Mouse (Mus musculus): ENCODE measurements around the gene Fgr. TPM values are rescaled to one million over a fixed set of nuclear protein-coding genes. Genes with fewer than 3 reads are reported as not detected.

Gene Fgr
- total RNA-seq, 2 experiments from 2014 or later, result 8.4 to 9.7 TPM

DNA sequence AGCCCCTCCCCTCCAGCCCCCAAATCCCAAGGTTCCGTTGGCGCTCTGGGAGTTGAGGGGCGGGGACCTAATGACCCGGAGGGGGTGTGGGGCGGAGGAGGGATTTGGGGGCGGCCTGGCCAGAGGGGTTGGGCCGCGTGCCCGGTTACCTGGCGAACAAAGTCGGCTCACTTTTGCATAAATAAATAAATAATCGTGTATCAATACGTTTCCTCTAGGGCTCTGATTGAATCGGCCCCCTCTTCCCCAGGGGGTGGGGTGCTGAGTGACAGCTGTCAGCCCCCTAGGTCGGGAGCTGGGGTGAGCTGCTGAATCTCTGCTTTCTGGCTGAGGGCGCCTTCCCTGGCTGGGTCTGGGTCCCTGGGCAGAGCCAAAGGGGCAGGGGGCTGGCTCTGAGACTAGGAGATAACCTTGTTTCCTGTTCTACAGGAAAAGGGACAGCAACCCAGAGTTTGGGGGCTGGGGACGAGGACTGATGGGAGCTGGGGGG lies 38.9 kb downstream of the Fgr start:
- ATAC-seq (replicated peaks; ENCODE audit: low FRiP score, poor library complexity, severe bottlenecking), result no peak

DNA sequence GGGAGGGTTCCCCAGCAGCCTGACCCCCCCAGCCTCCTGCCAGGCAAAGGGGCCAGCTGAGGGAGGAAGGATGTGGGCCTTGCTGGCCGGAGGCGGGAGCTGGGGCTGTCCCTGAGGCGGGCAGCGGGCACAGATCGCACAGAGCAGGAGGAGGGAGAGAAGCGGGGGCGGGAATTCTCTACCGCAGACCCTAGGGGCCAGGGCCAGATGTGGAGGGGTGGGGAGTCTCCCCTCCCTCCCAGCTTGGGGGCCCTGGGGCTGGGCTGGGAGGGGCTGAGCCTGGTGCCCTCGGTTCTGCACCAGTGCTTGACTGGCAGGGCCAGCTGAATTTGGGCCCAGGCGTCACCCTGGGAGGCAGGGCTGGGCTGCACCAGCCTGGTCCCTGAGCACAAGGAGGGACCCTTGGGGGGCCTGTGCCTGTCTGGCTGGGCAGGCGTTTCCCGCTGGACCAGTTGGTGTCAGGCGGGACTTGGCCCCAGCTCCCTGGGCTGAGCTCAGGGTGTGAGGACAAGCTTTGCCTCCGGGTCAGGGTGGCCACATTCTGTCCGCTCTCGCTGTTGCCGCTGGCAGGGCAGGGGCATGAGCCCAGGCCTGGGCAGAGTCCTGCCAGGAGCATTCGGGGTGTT lies 39.5 kb downstream of the Fgr start:
- ATAC-seq (replicated peaks; ENCODE audit: low FRiP score, poor library complexity, severe bottlenecking), result no peak

DNA sequence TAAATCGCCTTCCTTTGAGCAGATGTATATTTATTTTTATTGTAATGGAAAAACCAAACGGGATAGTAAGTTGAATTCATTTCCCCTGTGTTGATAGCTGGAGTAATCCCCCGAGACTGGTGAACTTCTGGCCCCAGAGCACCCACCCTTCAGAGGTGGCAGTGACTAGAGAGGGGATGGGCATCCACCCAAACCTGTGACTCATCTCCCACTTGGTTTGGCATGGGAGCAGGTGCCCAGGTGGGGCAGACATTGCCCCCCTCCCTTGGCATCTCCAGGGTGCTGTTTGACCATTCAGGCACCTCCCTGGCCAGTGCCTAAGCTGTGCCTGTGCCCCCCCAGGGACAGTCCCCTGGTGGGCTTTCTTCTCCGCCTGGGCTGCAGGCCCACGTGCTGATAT lies 40.2 kb downstream of the Fgr start:
- ATAC-seq (replicated peaks; ENCODE audit: low FRiP score, poor library complexity, severe bottlenecking), result no peak

DNA sequence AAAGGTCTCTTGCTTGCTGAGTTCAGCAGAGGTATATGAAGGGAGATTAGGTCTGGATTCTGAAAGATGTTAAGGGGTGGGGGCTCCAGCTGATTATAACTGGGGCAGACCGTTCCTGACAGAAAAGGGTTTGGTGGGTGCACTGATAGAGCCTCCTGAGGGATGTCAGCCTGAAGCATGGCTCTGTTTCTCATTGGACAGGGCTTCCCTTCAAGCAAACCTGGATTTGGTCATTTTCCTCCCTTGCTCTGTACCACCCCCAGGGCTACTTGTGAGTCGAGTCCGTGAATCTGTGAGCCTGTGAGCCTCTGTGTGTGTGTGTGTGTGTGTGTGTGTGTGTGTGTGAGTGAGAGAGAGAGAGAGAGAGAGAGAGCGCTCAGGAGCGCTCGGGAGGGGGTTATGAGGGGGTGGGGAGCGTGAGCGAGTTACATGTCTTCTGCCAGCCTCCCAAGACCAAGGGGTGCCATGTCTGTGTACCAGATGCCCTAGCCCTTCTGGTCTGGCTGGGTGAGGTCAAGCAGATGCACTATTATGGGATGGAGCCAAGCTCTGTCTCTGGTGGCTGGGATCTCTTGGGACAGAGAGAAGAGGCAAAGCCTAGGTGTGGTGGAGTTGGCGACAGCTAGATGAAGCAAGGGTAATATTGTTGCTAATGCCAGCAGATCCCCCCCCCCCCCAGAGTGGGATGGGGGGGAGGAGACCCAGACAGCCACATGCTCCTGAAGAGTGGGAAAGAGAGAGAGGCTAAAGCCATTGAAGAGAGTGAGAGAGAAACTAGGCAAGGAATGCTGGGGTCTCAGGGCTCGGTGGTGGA lies 41.2 kb downstream of the Fgr start:
- no peak for ATAC-seq (replicated peaks; ENCODE audit: low FRiP score, poor library complexity, severe bottlenecking)

DNA sequence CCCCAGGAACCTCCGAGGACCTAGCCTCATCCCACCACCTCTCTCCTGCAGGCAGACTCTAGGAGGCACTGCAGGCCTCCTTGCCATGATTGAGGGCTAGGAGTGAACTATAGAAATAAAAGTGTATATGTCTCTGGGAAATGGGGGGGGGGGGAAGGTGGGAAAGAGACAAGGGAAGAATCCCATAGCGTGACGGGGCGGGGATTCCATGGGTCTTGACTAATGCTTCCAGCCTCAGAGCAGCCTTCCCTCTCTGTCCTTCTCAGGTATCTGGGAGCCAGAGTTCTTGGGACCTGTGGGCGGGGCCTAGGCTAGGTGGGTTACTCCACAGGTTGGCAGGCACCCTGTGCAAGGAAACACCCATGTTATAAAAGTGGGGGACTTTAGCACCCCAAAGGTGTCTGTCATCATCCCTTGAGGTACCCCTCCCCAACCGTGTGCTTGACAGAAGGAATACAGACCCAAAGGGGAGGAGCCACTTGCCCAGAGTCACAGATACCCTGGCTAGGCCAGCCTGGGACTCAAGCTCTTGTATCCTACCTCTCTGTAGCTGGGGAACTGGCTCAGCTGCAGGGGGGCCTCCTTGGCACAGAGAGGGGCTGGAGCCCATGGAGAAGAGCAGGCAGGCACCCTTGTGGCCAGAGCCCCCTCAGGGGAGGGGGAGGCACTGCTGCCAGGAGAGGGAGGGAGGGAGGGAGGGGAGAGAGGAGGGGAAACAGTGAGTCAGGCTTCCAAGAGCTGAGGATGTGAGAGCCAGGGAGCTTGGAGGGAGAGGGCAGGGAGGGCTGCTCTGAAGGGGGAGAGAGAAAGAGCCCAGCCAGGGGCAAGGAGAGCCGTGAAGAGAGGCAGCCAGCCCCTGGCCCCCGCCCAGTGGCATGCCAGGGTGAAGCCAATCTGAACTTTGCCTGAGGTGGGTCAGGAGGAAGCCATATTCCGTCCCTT lies 42.1 kb downstream of the Fgr start:
- ATAC-seq (replicated peaks; ENCODE audit: low FRiP score, poor library complexity, severe bottlenecking), result no peak

DNA sequence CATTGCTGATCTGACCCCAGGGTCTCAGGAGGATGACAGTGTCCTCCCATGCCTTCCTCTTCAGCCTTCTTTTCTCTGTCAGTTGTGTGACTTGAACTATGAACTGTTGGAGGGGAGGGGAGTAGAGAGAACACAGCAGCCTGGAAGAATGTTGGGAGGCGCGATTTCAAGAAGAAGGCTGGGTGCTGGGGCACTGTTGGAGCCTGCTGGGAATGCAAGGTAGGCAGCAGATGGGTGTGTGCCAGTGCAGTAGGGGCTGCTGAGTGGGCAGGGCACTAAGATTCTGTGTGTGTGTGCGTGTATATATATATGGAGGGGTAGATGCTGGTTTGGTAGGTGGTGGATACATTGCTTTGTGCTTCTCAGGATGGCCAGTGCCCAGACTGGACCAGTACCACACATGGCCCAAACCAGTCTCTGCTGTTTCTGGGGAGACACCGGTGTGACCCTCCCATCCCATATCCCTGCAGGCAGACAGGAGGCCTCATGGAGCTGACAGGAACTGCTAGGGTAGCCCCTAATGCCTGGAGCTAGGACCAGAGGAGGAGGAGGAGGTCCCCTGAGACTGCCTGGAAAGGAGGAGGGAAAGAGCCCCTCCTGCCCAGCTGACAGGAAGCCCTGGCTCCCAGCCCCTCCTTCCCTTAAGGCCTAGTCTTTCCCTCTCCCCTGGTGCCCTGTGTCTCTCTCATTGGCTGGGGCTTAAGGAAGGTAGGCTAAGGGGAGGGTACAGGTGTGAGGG lies 43.0 kb downstream of the Fgr start:
- no peak for ATAC-seq (replicated peaks; ENCODE audit: low FRiP score, poor library complexity, severe bottlenecking)

DNA sequence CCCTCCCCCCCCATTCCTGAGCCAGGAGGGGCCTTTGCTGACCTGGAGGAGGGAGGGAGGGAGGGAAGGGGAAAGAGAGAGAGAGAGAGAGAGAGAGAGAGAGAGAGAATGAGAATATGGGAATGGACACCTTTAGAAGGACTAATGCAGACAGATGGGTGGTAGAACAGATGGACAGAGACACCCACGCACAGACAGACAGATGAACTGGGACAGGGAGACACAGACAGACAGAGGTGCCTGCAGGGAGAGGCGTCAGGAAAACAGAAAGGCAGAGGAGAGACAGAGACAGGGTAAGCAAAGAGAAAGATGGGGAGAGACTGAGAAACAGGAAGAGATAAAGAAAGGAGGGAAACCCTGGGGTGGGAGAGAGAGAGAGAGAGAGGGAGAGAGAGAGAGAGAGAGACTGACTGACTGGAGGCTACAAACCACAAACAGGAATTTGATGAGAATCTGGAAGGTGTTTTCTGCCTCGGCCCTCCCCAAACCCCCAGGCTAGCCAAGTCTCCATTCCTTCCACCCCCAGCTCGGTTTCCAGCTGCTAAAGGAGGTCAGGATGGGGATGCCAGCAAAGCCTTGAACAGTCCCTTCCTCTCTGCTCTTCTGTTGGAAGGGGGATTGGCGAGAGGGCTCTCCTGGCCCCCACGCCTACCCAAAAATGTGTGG lies 43.8 kb downstream of the Fgr start:
- no peak for ATAC-seq (replicated peaks; ENCODE audit: low FRiP score, poor library complexity, severe bottlenecking)

DNA sequence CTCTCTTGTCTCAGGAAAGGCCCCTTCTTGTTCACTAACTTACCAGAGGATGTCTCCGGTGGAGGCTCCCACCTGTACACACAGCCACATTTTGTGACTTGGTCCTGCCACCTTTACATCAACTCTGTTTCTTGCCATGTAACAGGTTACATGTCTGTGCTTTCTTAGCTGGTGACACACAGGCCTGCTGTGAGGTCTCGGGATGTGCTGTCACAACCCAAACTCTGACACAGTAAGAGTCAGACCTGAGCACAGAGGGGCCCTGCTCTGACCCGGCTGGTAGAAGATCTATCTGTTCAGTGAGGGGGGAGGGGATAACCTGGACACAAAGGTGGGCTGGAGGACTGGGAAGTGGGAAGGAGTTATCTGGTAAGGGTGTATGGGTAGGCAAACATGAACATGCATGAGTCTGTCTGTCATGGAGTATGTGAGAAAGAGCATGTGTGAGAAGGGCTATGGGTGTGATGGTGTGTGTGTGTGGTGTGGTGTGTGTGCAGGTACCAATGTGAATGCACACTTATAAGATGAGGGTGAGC lies 44.4 kb downstream of the Fgr start:
- ATAC-seq (replicated peaks; ENCODE audit: low FRiP score, poor library complexity, severe bottlenecking), result no peak

DNA sequence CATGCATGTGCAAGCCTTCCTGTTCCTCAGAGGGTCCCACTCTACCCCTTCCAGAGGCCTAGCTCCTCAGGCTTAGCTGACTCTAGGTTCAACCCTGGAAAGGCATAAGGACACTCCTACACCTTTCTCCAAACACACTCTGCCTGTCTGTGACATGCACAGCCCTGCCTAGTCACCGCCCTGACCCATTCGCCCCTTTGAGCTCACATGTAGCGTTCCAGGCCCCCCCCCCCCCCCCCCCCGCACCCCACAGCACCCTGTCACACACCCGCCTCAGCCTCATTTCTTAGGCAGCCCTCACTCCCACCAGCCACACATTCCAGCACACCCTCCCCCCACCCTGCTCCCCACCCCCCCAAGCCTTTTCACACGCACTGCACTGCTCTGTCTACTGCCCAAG lies 46.8 kb downstream of the Fgr start:
- ATAC-seq (replicated peaks; ENCODE audit: low FRiP score, poor library complexity, severe bottlenecking), result no peak

DNA sequence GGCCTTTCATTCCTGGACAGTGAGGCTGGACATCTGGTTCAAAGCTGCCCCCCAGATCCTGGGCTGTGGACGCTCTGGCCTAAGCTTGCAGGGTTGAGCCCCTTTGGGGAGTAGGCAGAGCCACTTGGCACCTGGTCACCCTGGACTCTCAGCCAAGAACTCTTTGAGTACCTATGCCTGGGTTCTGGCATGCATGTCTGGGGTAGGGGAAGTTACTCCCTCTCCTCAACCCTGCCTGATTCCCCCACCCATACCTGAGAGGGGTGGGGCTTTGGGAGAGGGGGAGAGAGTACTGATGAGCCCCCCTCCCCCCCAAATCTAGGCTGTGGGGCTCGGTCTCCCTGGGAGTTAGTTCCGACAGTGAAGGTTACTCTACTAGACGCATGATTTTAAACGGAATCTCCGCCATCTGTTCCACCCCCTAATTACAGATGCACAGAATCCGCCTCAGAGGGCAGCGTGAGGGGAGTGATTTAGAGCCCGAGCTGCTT lies 47.3 kb downstream of the Fgr start:
- no peak for ATAC-seq (replicated peaks; ENCODE audit: low FRiP score, poor library complexity, severe bottlenecking)

DNA sequence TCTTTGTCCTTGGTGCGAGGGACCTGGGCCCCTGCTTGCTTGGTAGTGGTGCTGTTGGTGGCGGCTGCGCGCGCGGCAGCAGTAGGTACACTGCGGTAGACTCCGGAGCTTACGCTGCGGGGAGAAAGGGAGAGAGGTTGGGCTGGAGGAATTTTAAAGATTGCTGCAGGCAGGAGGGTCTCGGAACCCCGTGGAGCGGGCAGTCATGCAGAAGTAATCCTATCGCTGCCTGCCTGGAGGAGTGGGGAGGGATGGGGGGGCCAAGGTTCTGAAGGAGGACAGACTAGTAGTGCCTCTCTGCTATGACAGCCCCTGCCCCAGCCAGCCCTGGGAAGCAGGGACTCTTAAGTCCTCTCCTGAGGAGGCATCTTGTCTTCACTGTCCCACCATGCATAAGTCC lies 48.3 kb downstream of the Fgr start:
- no peak for ATAC-seq (replicated peaks; ENCODE audit: low FRiP score, poor library complexity, severe bottlenecking)

DNA sequence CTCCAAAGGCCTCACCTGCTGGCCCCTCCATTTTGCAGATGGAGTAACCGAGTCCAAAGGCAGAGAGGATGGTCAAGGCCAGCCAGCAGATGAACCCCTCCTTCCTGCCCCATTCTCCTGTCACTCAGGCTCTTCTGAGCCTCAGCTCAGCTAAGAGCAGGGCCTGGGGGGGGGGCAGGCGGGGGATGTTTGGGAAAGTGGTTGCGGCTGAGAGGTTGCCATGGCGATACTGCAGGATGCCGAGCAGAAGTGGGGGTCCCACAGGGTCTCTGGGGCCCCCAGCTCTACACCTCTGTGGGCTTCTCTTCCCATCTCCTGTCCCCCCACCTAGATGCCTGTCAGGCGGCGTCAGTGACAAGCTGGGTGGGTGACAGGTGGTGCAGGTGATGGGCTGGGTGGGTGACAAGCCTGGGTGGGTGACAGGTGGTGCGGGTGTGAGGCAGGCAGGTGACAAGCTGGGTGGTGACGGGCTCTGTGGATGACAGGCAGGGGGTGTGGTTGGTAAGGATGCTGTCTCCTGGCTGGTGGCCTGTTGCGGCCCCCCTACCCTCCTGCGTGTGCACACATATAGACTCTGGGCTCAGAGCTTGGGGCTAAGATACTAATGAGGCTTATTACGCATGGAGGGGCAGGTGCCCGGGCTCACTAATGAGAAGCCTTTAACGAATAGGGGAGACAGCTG lies 49.2 kb downstream of the Fgr start:
- no peak for ATAC-seq (replicated peaks; ENCODE audit: low FRiP score, poor library complexity, severe bottlenecking)

DNA sequence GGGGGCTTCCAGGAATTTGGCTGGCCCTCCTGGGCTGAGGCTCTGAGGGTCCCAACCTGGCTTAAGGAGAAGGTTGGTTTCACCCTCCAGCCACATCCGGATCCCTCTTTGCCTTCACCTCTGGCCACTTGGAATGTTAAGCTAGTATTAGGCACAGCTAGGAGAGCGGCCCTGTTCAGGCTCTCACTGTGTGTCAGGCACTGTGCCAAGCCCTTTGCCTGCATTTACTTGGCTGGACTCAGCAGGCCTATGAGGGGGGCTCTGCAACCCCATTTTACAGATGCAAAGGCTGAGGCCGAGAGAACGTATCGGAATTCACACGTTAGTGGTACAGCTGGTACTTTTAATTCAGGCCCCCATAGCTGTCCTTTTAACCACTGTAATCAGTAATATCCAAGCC lies 49.7 kb downstream of the Fgr start:
- ATAC-seq (replicated peaks; ENCODE audit: low FRiP score, poor library complexity, severe bottlenecking), result no peak

DNA sequence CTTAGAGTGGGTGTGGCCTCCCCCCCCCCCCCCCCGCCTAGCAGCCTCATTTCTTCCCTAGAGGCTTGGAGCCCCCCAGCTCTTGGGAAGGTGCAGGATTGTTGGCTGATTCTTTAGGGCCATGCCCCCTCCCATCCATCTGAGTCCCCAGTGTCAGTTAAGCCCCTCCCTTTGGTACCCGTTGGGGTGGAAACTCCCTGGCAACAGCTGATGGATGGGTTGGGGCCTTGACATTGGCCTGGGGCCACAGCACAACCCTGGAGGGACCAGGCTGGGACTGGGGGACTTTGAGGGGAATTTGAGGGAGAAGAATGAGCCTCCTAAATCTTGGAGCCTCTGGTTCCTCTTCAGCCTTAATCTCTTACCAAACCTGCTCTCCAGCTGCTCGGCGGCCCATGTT lies 50.5 kb downstream of the Fgr start:
- ATAC-seq (replicated peaks; ENCODE audit: low FRiP score, poor library complexity, severe bottlenecking), result no peak

DNA sequence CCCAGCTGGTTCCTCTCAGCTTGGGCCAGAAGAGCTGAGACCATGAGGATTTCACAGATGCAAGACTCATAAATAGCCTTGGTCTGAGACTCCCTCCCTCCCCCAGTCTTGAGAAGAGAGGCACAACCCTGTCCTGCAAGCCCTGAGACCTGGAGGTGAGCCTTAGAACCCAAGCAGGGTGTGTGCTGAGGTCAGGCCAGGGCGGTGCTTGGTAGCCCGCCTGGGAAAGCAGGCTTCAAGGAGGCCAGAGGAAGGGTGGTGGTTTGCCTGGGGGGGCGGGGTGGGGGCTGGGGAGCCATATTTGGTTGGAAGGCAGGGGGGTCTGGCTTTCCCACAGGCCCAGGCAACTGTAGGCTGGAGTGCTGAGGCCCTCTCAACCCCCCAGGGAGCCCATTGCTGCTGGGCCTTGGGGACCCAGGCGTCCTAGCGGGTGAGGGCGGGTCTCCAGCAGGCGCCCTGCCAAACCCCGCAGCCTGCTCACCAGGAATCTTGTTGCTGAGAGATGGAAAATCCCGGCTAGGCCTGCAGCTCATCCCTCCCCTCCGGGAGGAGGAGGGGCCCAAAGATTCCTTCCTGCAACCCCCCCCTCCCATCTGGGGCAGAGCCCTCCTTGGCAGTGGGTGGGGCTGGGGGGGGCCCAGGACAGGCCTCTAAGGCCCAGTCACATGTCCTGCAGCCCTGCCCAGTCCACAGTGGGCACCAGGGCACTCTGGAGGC lies 51.2 kb downstream of the Fgr start:
- ATAC-seq (replicated peaks; ENCODE audit: low FRiP score, poor library complexity, severe bottlenecking), result no peak

DNA sequence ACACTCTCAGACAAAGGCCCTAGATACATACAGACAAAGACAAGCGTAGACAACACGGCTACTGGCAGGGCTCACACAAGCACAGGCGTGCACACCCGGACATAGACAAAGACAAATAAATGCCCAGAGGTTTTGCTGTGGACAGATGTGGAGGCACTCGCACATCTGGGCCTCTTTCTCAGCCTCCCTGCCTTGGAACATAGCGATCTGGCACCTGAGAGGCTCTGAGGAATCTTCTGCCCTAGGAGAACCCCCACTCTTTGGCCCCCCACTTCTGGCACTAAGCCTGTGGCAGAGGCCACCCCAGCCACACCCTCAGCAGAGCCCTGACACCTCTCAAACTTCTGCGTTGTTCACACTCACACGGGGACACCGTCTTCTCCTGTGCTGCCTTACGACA lies 52.4 kb downstream of the Fgr start:
- no peak for ATAC-seq (replicated peaks; ENCODE audit: low FRiP score, poor library complexity, severe bottlenecking)

DNA sequence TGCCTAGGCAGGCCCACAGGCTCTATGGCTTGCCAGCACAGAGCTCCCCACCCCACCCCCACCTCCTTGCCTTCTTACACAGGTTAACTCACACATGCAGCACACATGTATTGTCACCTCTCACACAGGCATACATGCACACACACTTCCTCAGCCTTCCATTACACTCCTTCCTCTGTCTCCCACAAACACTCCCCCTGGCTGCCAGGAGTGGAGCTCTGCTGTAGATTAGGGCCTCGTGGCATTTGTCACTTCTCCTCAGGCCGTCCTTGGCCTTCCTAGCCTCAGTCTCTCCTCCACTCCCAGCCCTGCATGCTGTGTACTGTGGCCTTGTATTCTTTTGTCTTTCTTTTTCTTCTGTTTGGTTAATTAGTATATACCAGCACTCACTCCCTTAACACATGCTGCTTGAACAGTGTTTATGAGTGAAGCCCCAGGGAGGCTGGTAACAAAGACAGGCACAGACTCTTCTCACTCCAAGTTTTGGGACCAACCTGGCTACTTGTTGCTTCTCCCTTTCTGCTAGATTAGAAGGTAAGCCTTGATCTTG lies 53.0 kb downstream of the Fgr start:
- no peak for ATAC-seq (replicated peaks; ENCODE audit: low FRiP score, poor library complexity, severe bottlenecking)
